8 mouse cellular contexts compared by ENCODE assay signal in genomic region chr7:24406528-24407344, GRCm38 (mm10). TPM values are rescaled to one million over a fixed set of nuclear protein-coding genes. Genes with fewer than 3 reads are reported as not detected.
DNase-seq lines count a peak whose midpoint lies in the region; ATAC-seq lines count a peak whose summit lies in the region.

No protein-coding gene starts in this region.

- no peak overlapping the region for H3K4me3 ChIP-seq in limb, embryonic 12.5 days (replicated peaks)
- no peak overlapping the region for H3K4me3 ChIP-seq in midbrain, embryonic 14.5 days (replicated peaks; ENCODE audit: low read depth, low read length)

- DNase-seq in 3T3-L1 (ENCODE audit: low read depth, low spot score) (peak; percentile 87), WW6 (ENCODE audit: low read depth, low spot score) (peak; percentile 50)
- DNase-seq in cerebellum, postnatal 36 days: peak; percentile 76 to 85
- DNase-seq in gastrocnemius, postnatal 25 days: peak; percentile 27
- DNase-seq in kidney, adult 18-20 months: peak; percentile 79
- DNase-seq in midbrain, embryonic 14.5 days: peak; percentile 90
- DNase-seq in spleen, postnatal 4 days (ENCODE audit: low spot score in 2 of 2): peak; percentile 76 to 87

- ATAC-seq in limb, embryonic 12.5 days (ENCODE audit: insufficient number of reproducible peaks, insufficient read depth, low FRiP score, low TSS enrichment, low read depth): peak; percentile 66
- peak; percentile 47; the same call in 1 of the 2 replicates for ATAC-seq in midbrain, embryonic 14.5 days (ENCODE audit: low FRiP score, low TSS enrichment)

- WGBS in limb, embryonic 12.5 days: 38% methylated on average over 5 of the region's 5 CpGs
- WGBS in midbrain, embryonic 14.5 days: 39% methylated on average over 5 of the region's 5 CpGs

- peaks cover 18% of the 10 kb centered on the region for H3K4me1 ChIP-seq in limb, embryonic 12.5 days (replicated peaks)
- H3K4me1 ChIP-seq in midbrain, embryonic 14.5 days (ENCODE audit: control insufficient read depth, insufficient read depth, low read length): no peaks in the 10 kb centered on the region

- no peaks in the 10 kb centered on the region for H3K27me3 ChIP-seq in limb, embryonic 12.5 days
- H3K27me3 ChIP-seq in midbrain, embryonic 14.5 days (ENCODE audit: control insufficient read depth, insufficient read depth, low read length): no peaks in the 10 kb centered on the region

- peak overlapping the region; percentile 76 for H3K27ac ChIP-seq in limb, embryonic 12.5 days
- H3K27ac ChIP-seq in midbrain, embryonic 14.5 days (replicated peaks; ENCODE audit: low read depth, low read length): 0 out of 2 replicates have a peak overlapping the region, but pooled peaks have one; percentile 8

- H3K36me3 ChIP-seq in limb, embryonic 12.5 days: peaks cover 62% of the 10 kb centered on the region
- H3K36me3 ChIP-seq in midbrain, embryonic 14.5 days (ENCODE audit: control insufficient read depth, insufficient read depth, low read length): peaks cover 47% of the 10 kb centered on the region

- H3K9me3 ChIP-seq in limb, embryonic 12.5 days: 0 out of 2 replicates have a peak, but pooled peaks cover 6% of the 10 kb centered on the region
- H3K9me3 ChIP-seq in midbrain, embryonic 14.5 days (ENCODE audit: control insufficient read depth, low read length): no peaks in the 10 kb centered on the region

- 0 out of 2 replicates have a peak overlapping the region, but pooled peaks have one; percentile 18 for H3K9ac ChIP-seq in limb, embryonic 12.5 days (replicated peaks)
- peak overlapping the region; percentile 23; the same call in 1 of the 2 replicates for H3K9ac ChIP-seq in midbrain, embryonic 14.5 days (replicated peaks; ENCODE audit: low read length)

- no peak overlapping the region for H3K4me2 ChIP-seq in limb, embryonic 12.5 days
- H3K4me2 ChIP-seq in midbrain, embryonic 14.5 days (ENCODE audit: low read length): no peak overlapping the region

RNA-seq across cellular contexts. Expression of gene Smg9, which starts 7.3 kb away (rescaled TPM):
- 10 to 100 TPM in 1 of 2 experiments, 1 to 10 TPM in 1; 8.2 to 11.0 TPM for total RNA-seq in gastrocnemius, postnatal 25 days (2021)
- polyA plus RNA-seq in limb, embryonic 12.5 days (2016; fragmentation: Nextera tagmentation; extraction: Ambion mirVana): 22.7 and 25.4 TPM in 2 replicates
- 32.9 and 33.3 TPM in 2 replicates for polyA plus RNA-seq in midbrain, embryonic 14.5 days (2014; fragmentation: Nextera tagmentation; extraction: Ambion mirVana)

RNA-seq across cellular contexts. Expression of gene Kcnn4, which starts 36.7 kb away (rescaled TPM):
- total RNA-seq in gastrocnemius, postnatal 25 days (2021): under 1 TPM; 0.13 to 0.70 TPM
- polyA plus RNA-seq in limb, embryonic 12.5 days (2016; fragmentation: Nextera tagmentation; extraction: Ambion mirVana): 2.1 and 2.8 TPM in 2 replicates
- polyA plus RNA-seq in midbrain, embryonic 14.5 days (2014; fragmentation: Nextera tagmentation; extraction: Ambion mirVana): 0.43 and 0.45 TPM in 2 replicates

RNA-seq across cellular contexts. Expression of gene Irgc1, which starts 45.4 kb away (rescaled TPM):
- total RNA-seq in gastrocnemius, postnatal 25 days (2021): not detected
- polyA plus RNA-seq in limb, embryonic 12.5 days (2016; fragmentation: Nextera tagmentation; extraction: Ambion mirVana): not detected in 2 replicates
- not detected in 2 replicates for polyA plus RNA-seq in midbrain, embryonic 14.5 days (2014; fragmentation: Nextera tagmentation; extraction: Ambion mirVana)

RNA-seq across cellular contexts. Expression of gene Plaur, which starts 55.5 kb away (rescaled TPM):
- under 1 TPM in 1 of 2 experiments, not detected in 1; 0.75 TPM for total RNA-seq in gastrocnemius, postnatal 25 days (2021)
- 1.8 and 2.6 TPM in 2 replicates for polyA plus RNA-seq in limb, embryonic 12.5 days (2016; fragmentation: Nextera tagmentation; extraction: Ambion mirVana)
- 1.1 and 2.6 TPM in 2 replicates for polyA plus RNA-seq in midbrain, embryonic 14.5 days (2014; fragmentation: Nextera tagmentation; extraction: Ambion mirVana)

RNA-seq across cellular contexts. Expression of gene Lypd5, which starts 57.7 kb away (rescaled TPM):
- total RNA-seq in gastrocnemius, postnatal 25 days (2021): not detected
- polyA plus RNA-seq in limb, embryonic 12.5 days (2016; fragmentation: Nextera tagmentation; extraction: Ambion mirVana): not detected in 2 replicates
- polyA plus RNA-seq in midbrain, embryonic 14.5 days (2014; fragmentation: Nextera tagmentation; extraction: Ambion mirVana): not detected in 2 replicates

Comparison
In these comparisons a context has a peak if more than half of its experiments do, and no peak if none do; other contexts are left out.
1. DNase-seq: peak in every context shown above with its lines; median percentile 90 in midbrain, embryonic 14.5 days; 87 in 3T3-L1; 82 in spleen, postnatal 4 days; 80 in cerebellum, postnatal 36 days; 79 in kidney, adult 18-20 months; 50 in WW6; 27 in gastrocnemius, postnatal 25 days.